Mouse (Mus musculus) embryonic fibroblast, embryonic 13.5 days (primary cell): ENCODE results near the gene Cnot2. TPM values are rescaled to one million over a fixed set of nuclear protein-coding genes. Genes with fewer than 3 reads are reported as not detected.

Source experiments
- H3K27ac ChIP-seq: 2 replicates; pipeline ENCODE4 v1.5.1; 2012; ENCODE audit warnings: low read length, control low read depth, inconsistent platforms; ENCODE audit not compliant: insufficient read depth
- H3K4me1 ChIP-seq: 2 replicates; pipeline ENCODE4 v1.6.1; 2011; ENCODE audit warnings: low read length; ENCODE audit not compliant: control insufficient read depth, insufficient read depth
- H3K4me3 ChIP-seq: 2 replicates; pipeline ENCODE4 v1.5.1; 2011; ENCODE audit warnings: mild to moderate bottlenecking, control low read depth, low read length; ENCODE audit not compliant: insufficient read depth
- CTCF ChIP-seq: IDR thresholded peaks from 2 replicates; pipeline ENCODE4 v1.5.1; 2011; ENCODE audit warnings: mild to moderate bottlenecking, control low read depth, low read length, moderate library complexity, borderline replicate concordance; ENCODE audit not compliant: insufficient read depth
- POLR2A ChIP-seq: IDR thresholded peaks from 2 replicates; pipeline ENCODE4 v1.6.1; 2011; ENCODE audit warnings: low read depth, mild to moderate bottlenecking, control low read depth, low read length, moderate library complexity
- polyA plus RNA-seq: library from polyadenylated mRNA; stranded (reverse); fragments of >200 nt; gene quantifications from 2 replicates; pipeline ENCODE4 v1.2.4, GENCODE M21; 2011; ENCODE audit warnings: low read depth; ENCODE audit not compliant: missing spikeins, insufficient read length

The Cnot2 gene
- polyA plus RNA-seq, 1 experiment, result 111 TPM

- no peak overlapping the region for H3K4me3 ChIP-seq
- TF ChIP-seq CTCF (no peak), POLR2A (no peak)
- no peaks in the 10 kb centered on the region; the same call in 1 of the 2 replicates for H3K4me1 ChIP-seq
- H3K27ac ChIP-seq, result no peak overlapping the region
Observed at GRCm38 (mm10) chr10:116564828-116565602, 16.3 kb downstream of the Cnot2 start.

- TF ChIP-seq CTCF, result no peak
- TF ChIP-seq POLR2A, result no peak
- Histone ChIP-seq H3K27ac (no peak overlapping the region), H3K4me3 (no peak overlapping the region), H3K4me1 (no peaks in the 10 kb centered on the region; the same call in 1 of the 2 replicates)
Observed at GRCm38 (mm10) chr10:116562731-116563480, 18.4 kb downstream of the Cnot2 start.

GRCm38 (mm10) chr10:116562210-116562609 lies 19.1 kb downstream of the Cnot2 start:
- H3K4me1 ChIP-seq, result no peaks in the 10 kb centered on the region; the same call in 1 of the 2 replicates
- no peak overlapping the region for H3K4me3 ChIP-seq
- no peak overlapping the region for H3K27ac ChIP-seq
- TF ChIP-seq CTCF, result no peak
- TF ChIP-seq POLR2A, result no peak

GRCm38 (mm10) chr10:116559171-116559570 lies 22.1 kb downstream of the Cnot2 start:
- Histone ChIP-seq H3K4me3 (no peak overlapping the region), H3K27ac (no peak overlapping the region), H3K4me1 (no peaks in the 10 kb centered on the region; the same call in 1 of the 2 replicates)
- no peak for TF ChIP-seq POLR2A
- no peak for TF ChIP-seq CTCF

- Histone ChIP-seq H3K4me3 (no peak overlapping the region), H3K4me1 (no peaks in the 10 kb centered on the region; the same call in 1 of the 2 replicates), H3K27ac (no peak overlapping the region)
- no peak for TF ChIP-seq CTCF
Observed at GRCm38 (mm10) chr10:116557166-116557565, 24.1 kb downstream of the Cnot2 start.

- no peak overlapping the region for H3K27ac ChIP-seq
- no peak overlapping the region for H3K4me3 ChIP-seq
- 0 out of 2 replicates have a peak, but pooled peaks cover 2% of the 10 kb centered on the region for H3K4me1 ChIP-seq
- TF ChIP-seq CTCF (no peak), POLR2A (no peak)
Observed at GRCm38 (mm10) chr10:116554434-116554833, 26.9 kb downstream of the Cnot2 start.

- Histone ChIP-seq H3K27ac (no peak overlapping the region), H3K4me3 (no peak overlapping the region), H3K4me1 (0 out of 2 replicates have a peak, but pooled peaks cover 2% of the 10 kb centered on the region)
- TF ChIP-seq POLR2A (no peak), CTCF (no peak)
Observed at GRCm38 (mm10) chr10:116547958-116548357, 33.4 kb downstream of the Cnot2 start.

- no peak for TF ChIP-seq POLR2A
- no peak for TF ChIP-seq CTCF
- 0 out of 2 replicates have a peak, but pooled peaks cover 2% of the 10 kb centered on the region for H3K4me1 ChIP-seq
- H3K27ac ChIP-seq, result no peak overlapping the region
- H3K4me3 ChIP-seq, result no peak overlapping the region
Observed at GRCm38 (mm10) chr10:116546177-116546576, 35.1 kb downstream of the Cnot2 start.

GRCm38 (mm10) chr10:116543061-116543460 lies 38.2 kb downstream of the Cnot2 start:
- Histone ChIP-seq H3K4me3 (no peak overlapping the region), H3K4me1 (no peaks in the 10 kb centered on the region), H3K27ac (no peak overlapping the region)
- no peak for TF ChIP-seq POLR2A

GRCm38 (mm10) chr10:116540750-116541149 lies 40.6 kb downstream of the Cnot2 start:
- peaks cover 3% of the 10 kb centered on the region for H3K4me1 ChIP-seq
- H3K27ac ChIP-seq, result no peak overlapping the region
- TF ChIP-seq CTCF, result no peak
- TF ChIP-seq POLR2A, result no peak
- H3K4me3 ChIP-seq, result no peak overlapping the region
